Mouse (Mus musculus) ES-E14 (cell line): ENCODE measurements around the gene Klf12. TPM values are rescaled to one million over a fixed set of nuclear protein-coding genes. Genes with fewer than 3 reads are reported as not detected.

Source experiments
- DNase-seq: peaks from one replicate; pipeline ENCODE4 v3.0.0-alpha.2; 2013; ENCODE audit warnings: low read depth, low spot score
- H3K27ac ChIP-seq: 2 replicates; pipeline ENCODE4 v1.5.1; 2012; ENCODE audit warnings: low read depth, mild to moderate bottlenecking, low read length, moderate library complexity, mixed read lengths; ENCODE audit not compliant: poor library complexity, insufficient read depth, severe bottlenecking
- H3K36me3 ChIP-seq: 2 replicates; pipeline ENCODE4 v1.6.1; 2012; ENCODE audit warnings: mild to moderate bottlenecking, low read length, moderate library complexity, mixed read lengths; ENCODE audit not compliant: control insufficient read depth, poor library complexity, insufficient read depth, severe bottlenecking
- H3K4me1 ChIP-seq, 2 experiments: fragments of 150-350 bp in 1 of 2; sonication (generic) in 1 of 2; 2 replicates each; pipeline ENCODE4 v1.6.1; 2012; ENCODE audit warnings: low read length in 2 of 2, mild to moderate bottlenecking in 1 of 2, mixed read lengths in 1 of 2; ENCODE audit not compliant: control insufficient read depth in 2 of 2, insufficient read depth in 2 of 2, poor library complexity in 1 of 2
- H3K4me3 ChIP-seq, 2 experiments: fragments of 150-350 bp in 1 of 2; sonication (generic) in 1 of 2; 2 replicates each; pipeline ENCODE4 v1.5.1; 2012; ENCODE audit warnings: low read length in 2 of 2, low read depth in 1 of 2, mild to moderate bottlenecking in 1 of 2, mixed read lengths in 1 of 2; ENCODE audit not compliant: insufficient read depth in 1 of 2, poor library complexity in 1 of 2, severe bottlenecking in 1 of 2
- H3K9ac ChIP-seq: 2 replicates; pipeline ENCODE4 v1.6.1; 2012; ENCODE audit warnings: low read depth, mild to moderate bottlenecking, low read length, mixed read lengths; ENCODE audit not compliant: poor library complexity, insufficient read depth, severe bottlenecking
- H3K9me3 ChIP-seq: fragments of 150-350 bp; sonication (generic); 2 replicates; pipeline ENCODE4 v1.6.1; 2012; ENCODE audit warnings: low read depth, mild to moderate bottlenecking, low read length; ENCODE audit not compliant: control insufficient read depth, insufficient read depth
- CHD2 ChIP-seq: IDR thresholded peaks from 2 replicates; pipeline ENCODE4 v1.6.1; 2014; ENCODE audit warnings: mild to moderate bottlenecking, low read depth, low read length, inconsistent platforms
- HCFC1 ChIP-seq: IDR thresholded peaks from 2 replicates; pipeline ENCODE4 v1.6.1; 2012; ENCODE audit warnings: low read length, inconsistent platforms, borderline replicate concordance; ENCODE audit not compliant: insufficient read depth
- MAFK ChIP-seq: IDR thresholded peaks from 2 replicates; pipeline ENCODE4 v1.6.1; 2014; ENCODE audit warnings: mild to moderate bottlenecking, low read depth, low read length, inconsistent platforms; ENCODE audit not compliant: insufficient read depth
- ZC3H11A ChIP-seq: IDR thresholded peaks from 2 replicates; pipeline ENCODE4 v1.6.1; 2012; ENCODE audit warnings: low read depth, mild to moderate bottlenecking, inconsistent platforms, low read length, borderline replicate concordance
- ZNF384 ChIP-seq: IDR thresholded peaks from 2 replicates; pipeline ENCODE4 v1.6.1; 2012; ENCODE audit warnings: low read depth, low read length, inconsistent platforms
- in situ Hi-C, 2 experiments: fragments of 600-800 bp; cut with MboI; formaldehyde crosslinking; loops; one replicate each; pipeline ENCODE4 v1.15.1; 2025; ENCODE audit warnings: low sequenced_read_pairs in 2 of 2, inconsistent platforms in 1 of 2; ENCODE audit not compliant: unreplicated experiment in 2 of 2
- total RNA-seq: library from RNA; depleted of rRNA; stranded (reverse); fragments of 300-350 nt; gene quantifications from 2 replicates; pipeline ENCODE4 v1.2.3, GENCODE M21; 2012

Klf12 gene
- total RNA-seq, 1 experiment, result 8.7 TPM

GRCm38 (mm10) chr14:100200058-100200688, 84.3 kb downstream of the Klf12 start:
- TF ChIP-seq ZNF384 (no peak), ZC3H11A (no peak)
- no peaks in the 10 kb centered on the region for H3K36me3 ChIP-seq
- no peaks in the 10 kb centered on the region for H3K9me3 ChIP-seq
- H3K9ac ChIP-seq, result no peak overlapping the region
- no peak overlapping the region for H3K27ac ChIP-seq
- H3K4me1 ChIP-seq, result peaks cover 4% of the 10 kb centered on the region in 2 experiments; a peak in 3 of 4 replicates
- no peak overlapping the region for H3K4me3 ChIP-seq
- DNase-seq, result no peak
- in situ Hi-C loops, result no loop called here

DNA sequence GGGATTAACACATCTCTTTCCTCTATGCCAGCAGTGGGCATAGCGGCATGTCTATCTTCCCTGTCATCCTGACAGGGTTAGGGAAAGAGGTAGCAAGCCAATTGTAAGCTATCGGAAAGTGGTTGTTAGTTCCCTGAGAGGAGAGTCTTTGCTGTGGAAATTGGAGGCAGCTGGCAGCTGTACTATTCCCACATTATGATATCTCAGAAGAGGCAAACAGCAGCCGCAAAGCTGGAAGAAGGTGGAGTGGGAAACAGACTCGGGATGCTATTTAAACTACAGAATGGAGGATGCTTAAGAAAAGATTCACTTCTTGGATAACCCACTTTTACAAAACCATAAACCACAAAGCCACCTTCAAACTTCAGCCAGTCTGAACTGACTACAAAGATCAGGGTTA, 85.8 kb downstream of the Klf12 start:
- Histone ChIP-seq H3K27ac (no peak overlapping the region), H3K4me3 (no peak overlapping the region), H3K4me1 (peaks cover 4% of the 10 kb centered on the region in 2 experiments; a peak in 3 of 4 replicates), H3K36me3 (no peaks in the 10 kb centered on the region), H3K9me3 (no peaks in the 10 kb centered on the region), H3K9ac (no peak overlapping the region)
- in situ Hi-C loops, result no loop called here
- TF ChIP-seq ZNF384, result no peak
- no peak for TF ChIP-seq MAFK
- TF ChIP-seq CHD2, result no peak
- TF ChIP-seq HCFC1, result no peak
- no peak for TF ChIP-seq ZC3H11A
- DNase-seq, result no peak

DNA sequence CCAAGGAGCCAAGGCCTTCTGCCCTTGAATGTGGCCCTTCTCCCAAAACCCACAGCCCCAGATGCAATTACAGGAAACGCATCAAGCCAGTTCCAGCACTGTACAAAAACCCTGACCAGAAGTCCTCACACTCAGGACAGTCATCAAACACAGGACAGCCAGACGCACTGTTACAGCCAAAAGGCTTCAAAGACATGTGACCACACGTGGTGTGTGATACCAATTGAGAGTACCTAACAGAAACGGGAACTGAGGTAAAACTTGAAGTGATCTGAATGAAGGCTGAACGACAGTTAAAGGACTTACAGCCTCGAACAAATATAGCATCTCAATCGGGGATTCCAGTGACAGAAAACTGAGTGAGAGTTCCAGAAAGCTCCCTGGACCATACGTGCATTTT, 87.3 kb downstream of the Klf12 start:
- in situ Hi-C loops, result no loop called here
- TF ChIP-seq HCFC1, result no peak
- TF ChIP-seq ZNF384, result no peak
- no peak for TF ChIP-seq ZC3H11A
- H3K9me3 ChIP-seq, result no peaks in the 10 kb centered on the region

DNA sequence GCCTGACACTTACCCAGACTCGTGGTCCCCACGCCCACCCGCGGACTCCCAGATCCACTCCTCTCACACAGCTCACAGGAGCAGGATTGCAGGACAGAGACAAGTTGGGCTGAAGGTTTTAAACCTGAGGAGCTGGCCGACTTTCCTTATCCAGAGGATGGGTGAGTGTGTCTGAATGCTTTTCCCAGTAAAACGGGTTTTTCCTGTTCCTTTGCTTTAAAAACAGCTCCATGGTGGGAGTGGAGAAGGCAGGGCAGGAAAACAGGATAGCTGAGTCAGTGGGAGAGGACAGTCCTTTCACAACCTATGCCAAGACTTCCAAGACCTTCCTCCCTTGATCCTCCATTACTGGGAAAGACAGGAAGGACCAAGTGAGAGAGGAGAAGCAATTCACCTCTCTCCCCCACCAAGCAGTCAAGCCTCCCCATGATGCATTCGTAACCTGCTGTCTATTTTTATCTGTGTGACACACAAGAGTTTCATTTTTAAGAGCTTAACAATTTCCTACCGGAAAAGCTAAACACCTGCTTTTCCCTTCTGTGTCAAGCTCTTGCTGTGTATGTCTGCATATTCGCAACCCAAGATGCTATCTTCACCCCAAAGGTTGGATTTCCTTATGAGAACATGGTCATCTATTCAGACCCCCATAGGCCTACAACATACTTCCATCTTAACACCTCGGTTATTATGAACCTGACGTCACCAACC, 94.8 kb downstream of the Klf12 start:
- H3K9ac ChIP-seq, result no peak overlapping the region
- in situ Hi-C loops, result no loop called here
- H3K4me3 ChIP-seq, result no peak overlapping the region
- H3K36me3 ChIP-seq, result no peaks in the 10 kb centered on the region
- no peak overlapping the region for H3K27ac ChIP-seq
- H3K9me3 ChIP-seq, result no peaks in the 10 kb centered on the region
- H3K4me1 ChIP-seq, result peaks cover 0 to 5% of the 10 kb centered on the region in 2 experiments; a peak in 1 of 4 replicates
- TF ChIP-seq ZC3H11A (no peak), CHD2 (no peak), HCFC1 (no peak), ZNF384 (no peak), MAFK (no peak)
- DNase-seq, result no peak

More for the DNA sequence above, 87.3 kb downstream of the Klf12 start:
- H3K4me3 ChIP-seq, result no peak overlapping the region
- no peak overlapping the region for H3K27ac ChIP-seq
- DNase-seq, result no peak
- H3K9ac ChIP-seq, result no peak overlapping the region
- no peaks in the 10 kb centered on the region for H3K36me3 ChIP-seq
- H3K4me1 ChIP-seq, result peaks cover 2 to 3% of the 10 kb centered on the region in 2 experiments; a peak in 2 of 4 replicates

DNA sequence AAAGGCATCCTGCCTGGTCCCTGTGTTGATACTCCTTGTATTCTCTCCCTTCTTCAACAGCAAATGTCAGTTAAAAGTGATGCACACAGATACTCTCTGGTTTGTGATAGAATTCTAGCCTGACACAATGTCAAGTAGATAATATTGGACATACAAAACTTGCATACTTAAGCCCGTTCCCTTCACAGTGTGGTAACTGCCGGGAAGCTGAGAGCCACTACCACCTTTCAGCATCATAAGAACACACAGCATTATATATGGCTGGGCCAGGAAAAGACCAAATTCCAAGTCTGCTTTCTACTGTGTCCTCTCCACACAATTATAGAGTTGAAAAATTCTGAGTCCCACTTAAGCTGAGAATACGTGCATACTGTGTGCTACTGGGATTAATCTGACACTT, 97.1 kb downstream of the Klf12 start:
- in situ Hi-C loops, result no loop called here

More for the DNA sequence above, 97.1 kb downstream of the Klf12 start:
- no peak overlapping the region for H3K4me3 ChIP-seq
- H3K36me3 ChIP-seq, result no peaks in the 10 kb centered on the region
- H3K27ac ChIP-seq, result no peak overlapping the region
- no peak for DNase-seq
- H3K9ac ChIP-seq, result no peak overlapping the region
- no peak for TF ChIP-seq MAFK
- H3K4me1 ChIP-seq, result peaks cover 0 to 5% of the 10 kb centered on the region in 2 experiments; a peak in 1 of 4 replicates
- H3K9me3 ChIP-seq, result no peaks in the 10 kb centered on the region
